Mouse (Mus musculus): ENCODE results near the gene Polr3h.
A peak's percentile ranks its signal among the peaks of the same experiment; 100 is the strongest.

- 0 out of 2 replicates have a peak, but pooled peaks have one; percentile 10 for TF ChIP-seq CTCF (IDR thresholded peaks at IDR 0.05; ENCODE audit: low read depth)
- no peak for TF ChIP-seq EP300 (IDR thresholded peaks at IDR 0.05; ENCODE audit: low read depth)
Measured at GRCm38 (mm10) chr15:81927741-81928140, 1.7 kb upstream of the Polr3h start.
